Mouse (Mus musculus) retina, postnatal 7 days (tissue): ENCODE results near the gene Hoxd12.

ENCODE experiments used
- DNase-seq: peaks from one replicate; pipeline ENCODE4 v3.0.0-alpha.2; 2012; ENCODE audit warnings: low read depth, low spot score

Gene Hoxd12

DNA sequence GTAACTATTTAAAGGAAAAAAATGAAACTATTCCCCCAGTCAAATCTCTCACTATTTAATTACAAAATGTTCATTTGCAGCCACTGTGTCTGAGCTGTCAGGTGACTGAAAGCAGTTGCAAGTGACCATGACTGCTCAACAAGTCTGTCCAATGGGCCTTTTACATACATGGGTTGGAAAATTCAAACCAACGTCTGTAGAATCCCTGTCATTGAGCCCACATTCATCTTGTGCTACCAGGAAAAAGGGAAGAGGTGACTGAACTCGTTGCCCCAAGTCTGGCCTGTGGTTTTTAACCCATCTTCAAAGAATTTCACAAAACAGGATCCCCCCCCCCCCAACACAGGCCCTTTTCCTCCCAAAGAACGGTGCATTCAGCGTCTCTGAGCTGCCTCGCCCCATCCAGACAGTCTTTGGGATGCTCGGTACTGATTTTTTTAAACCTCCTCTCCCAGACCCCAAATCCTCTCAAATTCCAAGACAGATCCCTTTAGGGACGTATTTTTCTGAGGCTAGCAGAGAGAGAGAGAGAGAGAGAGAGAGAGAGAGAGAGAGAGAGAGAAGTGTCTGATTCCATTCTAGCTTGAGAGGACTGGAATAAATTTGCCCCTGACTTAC, 21.1 kb downstream of the Hoxd12 start:
- DNase-seq, result no peak

DNA sequence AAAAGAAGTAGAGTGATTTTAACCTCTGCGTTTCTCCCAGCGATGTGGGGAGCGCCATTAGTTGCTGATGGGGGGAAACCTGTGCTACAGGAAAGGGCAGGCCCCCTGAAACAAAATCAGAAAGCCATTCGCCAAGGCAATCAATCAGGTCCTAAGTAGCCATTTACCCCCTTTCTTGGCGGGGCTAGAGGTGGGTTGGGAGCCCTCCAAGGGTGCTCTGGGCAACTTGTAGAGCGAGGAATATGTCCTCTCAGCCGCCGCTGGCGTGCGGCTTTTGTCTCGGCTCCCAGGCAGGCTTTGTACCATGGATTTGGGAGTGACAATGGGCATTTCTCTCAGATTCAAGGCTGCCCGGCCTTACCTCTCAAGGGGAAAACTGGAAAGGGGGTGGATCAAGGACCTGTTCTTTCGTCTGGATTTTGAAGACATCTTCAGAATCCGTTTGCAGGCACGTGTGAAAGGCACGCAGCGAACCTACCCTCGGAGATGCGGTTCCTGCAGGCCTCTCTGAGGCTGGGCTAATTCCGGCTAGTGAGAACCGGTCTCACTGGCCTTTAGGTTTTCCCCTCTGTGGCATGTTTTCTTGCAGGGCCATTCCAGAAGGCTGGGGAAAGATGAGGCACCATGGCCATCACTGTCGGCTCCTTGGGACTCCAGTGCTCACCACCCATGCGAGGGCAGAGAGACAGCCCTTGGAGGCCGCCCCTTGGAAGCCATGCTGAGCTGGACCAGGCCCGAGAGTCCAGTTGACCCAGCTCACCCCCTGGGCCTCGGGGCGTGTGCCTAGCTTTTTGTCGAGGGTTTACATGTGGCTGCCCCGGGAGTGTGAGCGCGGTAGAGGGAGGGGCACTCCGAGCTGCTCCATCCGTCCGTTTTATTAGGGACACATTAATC, 21.9 kb downstream of the Hoxd12 start:
- no peak for DNase-seq

DNA sequence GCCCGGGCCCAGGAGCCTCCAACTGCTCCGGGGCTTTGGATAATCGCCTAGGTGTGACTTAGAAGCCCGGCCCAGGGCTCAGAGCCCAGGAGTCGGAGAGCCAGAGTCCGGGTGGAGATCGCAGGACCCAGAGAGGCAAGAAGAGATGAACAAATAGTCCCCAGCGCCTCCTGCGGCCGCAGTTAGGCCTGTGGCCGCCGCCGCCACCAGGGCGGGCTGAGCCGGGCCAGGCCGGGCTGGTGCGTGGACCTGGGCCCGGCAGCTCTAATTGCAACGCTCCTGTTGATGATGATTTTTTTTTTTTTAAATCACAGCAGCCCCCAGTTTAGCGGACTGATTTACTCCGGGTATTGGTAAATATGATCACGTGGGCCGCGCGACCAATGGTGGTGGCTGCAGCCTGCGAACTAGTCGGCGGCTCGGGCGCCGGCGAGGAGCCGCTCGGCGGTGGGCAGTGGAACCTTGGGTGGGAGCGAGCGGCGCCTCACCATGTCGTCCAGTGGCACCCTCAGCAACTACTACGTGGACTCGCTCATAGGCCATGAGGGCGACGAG, 22.8 kb downstream of the Hoxd12 start, which contains the start of gene Hoxd9:
TSS of gene Hoxd9 (plus strand) at position 161 of the 555 bp plus-strand sequence.
- no peak for DNase-seq

DNA sequence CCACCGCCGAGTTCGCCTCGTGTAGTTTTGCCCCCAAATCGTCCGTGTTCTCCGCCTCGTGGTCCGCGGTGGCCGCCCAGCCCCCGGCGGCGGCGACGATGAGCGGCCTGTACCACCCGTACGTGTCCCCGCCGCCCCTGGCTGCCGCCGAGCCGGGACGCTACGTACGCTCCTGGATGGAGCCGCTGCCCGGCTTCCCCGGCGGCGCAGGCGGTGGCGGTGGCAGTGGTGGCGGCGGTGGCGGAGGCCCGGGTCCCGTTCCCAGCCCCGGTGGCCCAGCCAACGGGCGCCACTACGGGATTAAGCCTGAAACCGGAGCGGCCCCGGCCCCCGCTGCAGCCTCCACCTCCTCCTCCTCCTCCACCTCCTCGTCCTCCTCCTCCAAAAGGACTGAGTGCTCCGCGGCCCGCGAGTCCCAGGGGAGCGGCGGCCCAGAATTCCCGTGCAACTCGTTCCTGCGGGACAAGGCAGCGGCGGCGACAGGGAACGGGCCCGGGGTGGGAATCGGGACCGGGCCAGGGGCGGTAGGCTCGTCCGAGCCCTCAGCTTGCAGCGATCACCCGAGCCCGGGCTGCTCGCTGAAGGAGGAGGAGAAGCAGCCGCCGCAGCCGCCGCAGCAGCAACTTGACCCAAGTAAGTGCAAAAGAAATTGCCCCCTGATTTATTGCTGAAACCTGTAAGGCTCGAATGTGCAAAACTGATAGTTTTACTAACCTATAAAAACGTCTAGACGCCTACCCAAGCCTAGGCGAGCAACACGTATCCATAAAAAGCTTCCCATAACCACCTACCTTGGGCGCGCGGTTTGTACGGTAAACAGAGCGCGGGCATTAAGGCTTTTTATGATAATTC, 23.6 kb downstream of the Hoxd12 start:
- no peak for DNase-seq

DNA sequence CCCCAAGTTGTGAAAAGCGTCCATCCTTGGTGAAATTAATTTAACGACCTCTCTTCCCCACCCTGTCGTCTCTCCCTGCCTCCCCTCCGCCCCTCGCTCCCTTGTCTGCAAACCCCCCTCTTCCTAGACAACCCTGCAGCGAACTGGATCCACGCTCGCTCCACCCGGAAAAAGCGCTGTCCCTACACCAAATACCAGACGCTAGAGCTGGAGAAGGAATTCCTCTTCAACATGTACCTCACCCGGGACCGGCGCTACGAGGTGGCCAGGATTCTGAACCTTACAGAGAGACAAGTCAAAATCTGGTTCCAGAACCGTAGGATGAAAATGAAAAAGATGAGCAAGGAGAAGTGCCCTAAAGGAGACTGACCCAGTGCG, 24.2 kb downstream of the Hoxd12 start:
- DNase-seq, result no peak

DNA sequence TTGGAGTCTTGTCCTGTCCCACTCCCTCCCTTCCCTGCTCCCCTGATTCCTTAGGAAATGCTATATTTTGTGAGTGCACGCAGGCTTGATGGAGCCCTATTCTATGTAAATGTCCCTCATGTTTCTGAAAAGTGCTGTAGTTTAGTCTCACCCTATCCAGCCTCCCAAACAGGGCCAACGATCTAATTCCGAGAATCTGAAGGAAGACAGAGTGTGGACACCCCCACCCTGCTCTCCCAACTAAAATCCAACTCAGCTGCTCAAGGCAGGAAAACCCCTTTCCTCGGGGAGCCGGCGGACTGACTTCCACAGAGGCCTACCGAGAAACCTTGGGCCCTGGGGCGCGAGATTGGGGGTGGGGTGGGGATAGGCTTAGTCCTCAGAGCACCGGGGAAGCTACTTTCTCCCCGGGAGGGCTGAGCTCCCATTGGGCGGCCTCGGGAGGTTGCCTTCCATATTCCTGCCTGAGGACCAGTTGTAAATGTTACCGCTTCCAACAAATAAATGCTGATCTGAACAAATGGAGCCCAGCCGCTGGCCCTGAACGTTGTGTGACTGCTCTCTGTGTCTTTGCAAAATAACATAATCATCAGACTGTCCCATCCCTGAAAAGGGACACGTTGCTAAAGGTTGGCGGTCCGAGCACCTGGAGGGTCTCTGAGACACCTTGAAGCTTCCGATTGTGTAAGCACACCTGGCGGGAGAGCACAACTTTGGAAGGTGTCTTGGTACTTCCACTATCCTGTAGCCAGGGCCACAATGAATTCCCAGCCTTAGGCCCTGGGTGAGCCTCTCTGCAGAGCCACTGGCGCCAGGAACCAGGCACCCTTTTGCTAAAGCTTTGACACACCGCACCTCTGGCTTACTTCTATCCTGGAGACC, 25.1 kb downstream of the Hoxd12 start:
- DNase-seq, result no peak

DNA sequence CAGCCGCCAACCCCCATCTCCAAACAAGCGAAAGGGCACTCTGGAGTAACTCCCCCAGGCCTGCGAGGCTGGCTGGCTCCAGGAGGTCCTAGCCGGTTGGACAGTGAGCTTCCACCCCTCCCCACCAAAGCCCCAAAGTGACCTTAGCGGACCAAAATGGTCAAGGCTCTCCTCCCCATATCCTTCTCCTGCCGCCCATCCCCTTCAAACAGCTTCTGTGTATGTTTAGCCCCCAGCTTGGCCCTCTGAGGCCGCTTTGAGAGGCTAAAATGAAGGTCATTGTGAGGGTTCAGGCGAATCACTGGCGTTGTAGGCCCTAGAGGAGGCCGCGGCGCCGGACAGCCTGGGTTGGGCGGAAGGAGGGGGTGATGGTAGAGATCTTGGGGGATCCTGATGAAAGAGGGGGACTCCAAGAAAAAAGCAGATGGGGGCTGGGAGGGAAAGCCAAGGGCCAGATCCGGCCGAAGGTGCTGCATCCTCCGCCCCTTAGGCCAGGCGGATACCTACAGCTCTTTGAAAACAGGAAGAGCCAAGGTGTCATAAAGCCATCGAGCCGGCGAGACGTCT, 25.8 kb downstream of the Hoxd12 start:
- DNase-seq, result no peak

DNA sequence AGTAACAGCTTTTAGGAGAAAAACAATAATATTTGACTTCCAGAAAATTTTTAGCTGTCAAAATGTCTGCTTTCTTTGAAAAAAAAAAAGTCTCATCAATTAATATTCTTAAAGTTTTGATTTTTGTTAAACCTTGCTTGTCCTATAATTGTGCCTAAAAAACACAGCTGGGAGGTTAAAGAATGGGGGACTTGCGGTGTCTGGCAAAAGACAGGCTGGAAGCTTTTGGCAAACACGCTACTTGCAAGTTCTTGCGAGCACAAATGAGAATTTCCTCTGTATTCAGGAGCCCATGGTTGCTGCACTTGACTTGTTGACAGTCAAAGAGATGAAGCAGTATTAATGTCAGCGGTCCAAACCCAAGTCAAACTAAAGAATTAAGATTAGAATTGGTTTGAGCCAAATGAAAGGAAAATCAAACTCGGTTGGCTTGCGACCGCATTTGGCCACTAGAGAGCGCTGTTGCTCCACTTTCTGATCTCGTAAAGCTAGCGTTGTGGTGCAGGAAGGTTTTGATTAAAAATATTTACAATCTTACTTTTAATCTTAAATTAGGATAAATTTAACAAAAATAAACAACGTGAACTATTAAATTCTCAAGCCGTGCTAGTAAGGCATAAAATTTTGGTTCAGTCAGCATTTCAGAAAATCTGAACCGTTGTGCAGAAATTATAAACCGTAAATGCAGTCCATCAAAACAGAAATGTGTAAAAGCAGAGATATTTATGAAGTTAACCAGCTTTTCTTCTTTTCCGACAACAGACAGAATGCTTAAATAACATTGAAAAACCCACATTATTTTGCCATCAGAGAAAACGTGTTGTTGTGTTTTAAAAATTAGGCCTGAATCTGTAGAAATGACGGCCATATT, 27.4 kb downstream of the Hoxd12 start:
- peak; percentile 65 for DNase-seq

DNA sequence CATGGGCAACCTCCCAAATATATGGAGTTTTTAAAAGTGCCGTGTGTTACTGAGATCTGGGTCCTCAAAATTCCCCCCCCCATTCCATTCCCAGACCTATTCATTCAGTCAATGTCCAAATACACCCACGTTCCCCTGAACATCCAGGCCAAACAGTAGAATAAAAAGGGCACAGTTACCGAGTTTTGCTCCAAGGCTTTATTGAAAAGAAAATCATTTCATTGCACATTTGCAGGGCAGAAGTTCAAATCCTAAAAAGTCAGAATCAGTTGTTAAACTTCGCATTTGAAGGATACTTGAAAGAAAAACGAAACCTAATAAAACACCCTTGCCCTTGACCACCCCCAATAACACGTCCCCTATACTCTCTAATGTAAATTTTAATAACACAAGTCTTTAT, 28.0 kb downstream of the Hoxd12 start:
- no peak for DNase-seq

DNA sequence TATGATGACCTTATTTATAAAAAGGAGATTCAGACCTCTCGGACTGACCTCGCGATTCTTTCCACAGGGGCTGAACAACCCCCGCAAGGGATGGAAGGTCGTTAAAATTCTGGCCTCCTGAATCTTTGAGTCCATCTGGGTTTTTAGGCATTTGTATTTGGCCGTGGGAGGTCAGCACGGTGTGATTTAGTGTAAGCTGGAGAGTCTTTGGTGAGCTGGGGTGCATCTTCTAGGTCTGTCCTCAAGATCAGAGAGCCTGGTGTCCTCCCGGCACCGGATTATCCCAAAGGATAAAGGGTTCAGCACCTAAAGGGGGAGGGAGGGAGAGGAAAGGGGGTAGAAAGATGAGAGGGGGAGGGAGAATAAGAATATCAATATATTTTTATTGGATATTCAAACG, 28.5 kb downstream of the Hoxd12 start:
- no peak for DNase-seq

DNA sequence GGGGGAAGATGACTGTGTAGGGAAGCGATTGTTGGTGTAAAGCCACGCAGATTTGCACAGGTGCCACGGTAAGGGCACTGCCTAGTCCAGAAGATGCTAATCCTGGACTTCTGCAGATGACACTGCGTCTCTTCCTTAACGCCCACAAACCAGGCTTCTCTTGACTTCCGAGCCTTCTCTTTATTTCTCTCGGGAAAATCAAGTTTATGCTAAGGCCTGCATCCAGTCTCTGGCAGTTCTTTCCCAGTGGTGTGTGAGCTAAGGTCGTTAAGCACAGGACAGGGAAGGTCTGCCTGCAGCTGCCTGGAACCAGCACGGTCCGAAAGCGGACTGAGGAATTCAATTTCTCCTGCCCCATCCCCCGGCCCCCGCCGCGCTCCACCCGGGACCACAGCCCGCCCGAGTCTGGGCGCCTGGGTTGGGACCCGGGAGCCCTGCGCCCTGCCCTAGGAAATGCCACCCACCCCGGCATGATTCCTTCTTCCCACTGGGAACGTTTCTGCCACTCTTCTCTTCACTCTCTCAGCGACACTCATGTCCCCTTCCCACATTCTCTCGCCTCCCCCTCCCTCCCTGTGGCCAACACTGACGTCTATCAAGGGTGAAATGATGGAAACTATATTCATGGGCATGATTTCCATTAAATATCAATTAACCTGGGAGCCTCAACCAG, 29.0 kb downstream of the Hoxd12 start:
- DNase-seq, result no peak

DNA sequence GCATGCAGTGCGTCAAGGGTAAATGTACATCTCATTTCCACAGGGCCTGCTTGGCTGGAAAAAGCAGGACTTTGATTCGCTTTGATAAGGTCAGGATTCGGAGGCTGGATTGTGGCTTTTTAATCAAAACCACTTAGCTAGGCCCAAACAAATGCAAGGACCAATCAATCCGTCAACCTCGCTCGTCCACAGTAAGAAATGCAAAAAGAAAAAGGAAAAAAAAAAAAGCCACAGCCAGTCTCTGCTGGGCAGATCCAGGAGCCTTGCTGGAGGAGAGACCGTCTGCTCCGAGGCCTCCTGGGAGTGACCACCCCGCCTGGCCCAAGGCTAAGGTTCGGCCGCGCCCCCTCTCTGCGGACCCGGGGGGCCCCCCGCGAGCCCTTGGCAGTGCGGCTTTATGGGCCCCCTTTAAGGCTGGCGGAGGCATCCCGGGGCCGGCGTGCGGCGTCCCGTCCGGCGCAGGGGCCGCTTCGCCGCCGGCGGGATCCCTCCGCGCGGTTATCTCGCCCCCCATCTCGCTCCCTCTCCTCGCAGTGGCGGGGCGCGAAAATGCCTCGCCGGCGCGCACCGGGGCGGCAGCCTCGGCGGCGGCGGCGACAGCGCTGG, 29.7 kb downstream of the Hoxd12 start, which contains the start of gene Hoxd8:
TSS of gene Hoxd8 (plus strand) at position 223 of the 606 bp plus-strand sequence.
- DNase-seq, result no peak

DNA sequence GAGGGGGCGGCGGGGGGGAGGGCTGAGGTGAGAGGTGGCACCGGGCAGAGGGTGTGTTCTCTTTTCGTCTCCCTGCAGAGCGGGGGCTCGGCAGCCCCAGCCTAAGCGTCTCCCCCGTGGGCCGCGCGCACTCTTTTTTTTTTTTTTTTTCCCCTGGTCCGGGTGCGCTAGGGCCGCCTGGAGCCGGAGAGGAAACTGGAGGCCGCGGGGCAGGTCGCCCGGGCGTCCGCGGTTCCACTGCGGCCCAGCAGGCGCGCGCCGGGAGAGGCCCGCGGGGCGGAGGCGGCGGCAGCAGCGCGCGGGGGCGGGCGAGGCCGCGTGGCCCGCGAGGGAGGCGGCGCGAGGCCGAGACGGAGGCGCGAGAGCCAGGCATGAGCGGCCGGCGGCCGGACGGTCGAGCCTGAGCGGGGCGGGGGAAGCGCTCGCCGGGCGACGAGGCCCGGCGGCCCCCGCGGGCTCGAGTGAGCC, 30.2 kb downstream of the Hoxd12 start:
- no peak for DNase-seq

DNA sequence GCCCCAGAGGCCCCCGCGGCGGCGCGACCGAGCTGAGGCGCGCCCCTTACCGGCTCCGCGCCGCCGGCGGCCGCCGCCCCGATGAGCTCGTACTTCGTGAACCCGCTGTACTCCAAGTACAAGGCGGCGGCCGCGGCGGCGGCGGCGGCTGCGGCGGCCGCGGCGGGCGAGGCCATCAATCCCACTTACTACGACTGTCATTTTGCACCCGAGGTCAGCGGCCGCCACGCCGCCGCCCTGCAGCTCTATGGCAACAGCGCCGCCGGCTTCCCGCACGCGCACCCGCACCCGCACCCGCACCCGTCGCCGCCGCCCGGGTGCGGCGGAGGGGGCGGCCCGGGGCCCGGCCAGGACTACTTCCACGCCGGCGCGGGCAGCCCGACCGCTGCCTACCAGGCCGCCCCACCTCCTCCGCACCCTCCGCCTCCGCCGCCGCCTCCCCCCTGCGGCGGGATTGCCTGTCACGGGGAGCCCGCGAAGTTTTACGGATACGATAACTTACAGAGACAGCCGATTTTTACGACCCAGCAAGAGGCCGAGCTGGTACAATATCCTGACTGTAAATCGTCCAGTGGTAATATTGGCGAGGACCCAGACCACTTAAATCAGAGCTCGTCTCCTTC, 30.8 kb downstream of the Hoxd12 start:
- no peak for DNase-seq

DNA sequence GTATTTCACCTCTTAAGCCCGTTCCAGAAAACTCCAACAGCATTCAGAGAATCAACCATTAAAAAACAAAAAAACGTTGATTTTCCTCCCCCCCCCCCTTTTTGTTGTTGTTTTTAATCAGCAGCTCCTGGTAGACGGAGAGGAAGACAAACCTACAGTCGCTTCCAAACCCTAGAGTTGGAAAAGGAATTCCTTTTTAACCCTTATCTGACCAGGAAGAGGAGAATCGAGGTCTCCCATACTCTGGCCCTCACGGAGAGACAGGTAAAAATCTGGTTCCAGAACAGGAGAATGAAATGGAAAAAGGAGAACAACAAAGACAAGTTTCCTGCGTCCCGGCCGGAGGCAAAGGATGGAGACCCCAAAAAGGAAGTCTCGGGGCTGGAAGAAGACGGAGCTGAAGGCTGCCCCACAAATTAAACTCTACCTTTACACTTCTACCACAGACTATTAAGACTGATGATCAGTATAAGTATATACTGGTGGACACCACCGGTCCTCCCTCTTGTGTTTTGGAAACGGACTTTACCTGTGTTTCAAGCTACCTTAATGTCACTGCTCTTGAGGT, 31.7 kb downstream of the Hoxd12 start:
- no peak for DNase-seq

DNA sequence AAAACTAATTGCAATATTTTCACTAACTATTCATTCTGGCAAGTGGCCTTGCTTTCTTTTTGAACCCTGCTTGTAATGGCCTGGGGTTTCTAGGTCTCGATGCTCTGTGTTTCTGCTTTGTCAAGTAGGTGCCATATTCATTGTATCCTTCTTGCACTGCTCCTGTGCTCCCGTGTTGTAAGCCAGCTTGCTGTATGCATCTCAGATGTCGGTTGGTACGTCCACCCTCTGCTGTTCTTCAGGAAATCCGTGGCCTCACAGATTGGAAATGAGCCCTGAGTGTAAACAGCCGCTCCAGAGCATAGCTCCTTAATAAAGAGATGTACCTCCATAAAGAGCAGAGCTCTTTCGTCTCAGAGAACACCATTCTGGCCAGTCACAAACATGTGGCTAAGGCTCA, 32.8 kb downstream of the Hoxd12 start:
- no peak for DNase-seq

DNA sequence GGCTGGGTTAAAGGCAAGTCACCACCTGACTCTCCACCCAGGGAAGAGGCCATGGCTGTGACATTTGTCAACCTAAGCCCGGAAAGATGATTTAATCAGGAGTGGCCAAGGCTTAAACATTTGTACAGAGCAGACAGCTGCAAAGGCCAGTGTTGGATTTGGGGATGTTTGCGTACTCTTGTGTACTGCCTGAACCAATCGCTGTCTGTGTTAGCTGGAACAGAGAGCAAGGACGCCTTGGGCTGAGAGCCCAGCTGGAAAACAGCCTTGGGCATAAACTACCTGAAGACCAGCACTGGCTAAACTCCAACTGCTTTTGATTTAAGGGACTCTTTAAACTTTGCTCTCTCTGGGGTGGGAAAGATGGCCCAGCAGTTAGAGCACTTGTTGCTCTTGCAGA, 33.9 kb downstream of the Hoxd12 start:
- DNase-seq, result no peak
